Mouse (Mus musculus) embryonic facial prominence, embryonic 14.5 days (tissue): ENCODE results near the gene Lpcat4. TPM values are rescaled to one million over a fixed set of nuclear protein-coding genes. Genes with fewer than 3 reads are reported as not detected.

ENCODE experiments used
- ATAC-seq: fragments of 200-750 bp; cut with Nextera tagmentation; 2 replicates; pipeline ENCODE4 v1.8.0; 2017; ENCODE audit warnings: low read depth, moderate number of reproducible peaks, moderate TSS enrichment
- DNase-seq: peaks from one replicate; pipeline ENCODE4 v3.0.0-alpha.2; 2015; ENCODE audit warnings: low spot score
- H3K27ac ChIP-seq: fragments of 300-500 bp; sonication (generic); replicated peaks from 2 replicates; pipeline ENCODE4 v1.5.1; 2014; ENCODE audit warnings: low read depth, mild to moderate bottlenecking, low read length, moderate library complexity
- H3K27me3 ChIP-seq: fragments of 300-500 bp; sonication (generic); replicated peaks from 2 replicates; pipeline ENCODE4 v1.6.1; 2014; ENCODE audit warnings: low read length; ENCODE audit not compliant: control insufficient read depth, insufficient read depth
- H3K36me3 ChIP-seq: fragments of 300-500 bp; sonication (generic); 2 replicates; pipeline ENCODE4 v1.6.1; 2014; ENCODE audit warnings: low read length, mixed read lengths; ENCODE audit not compliant: control insufficient read depth, insufficient read depth
- H3K4me1 ChIP-seq: fragments of 300-500 bp; sonication (generic); 2 replicates; pipeline ENCODE4 v1.6.1; 2014; ENCODE audit warnings: antibody characterized with exemption, low read length; ENCODE audit not compliant: control insufficient read depth, insufficient read depth
- H3K4me2 ChIP-seq: fragments of 300-500 bp; sonication (generic); 2 replicates; pipeline ENCODE4 v1.6.1; 2014; ENCODE audit warnings: low read depth, mild to moderate bottlenecking, low read length, moderate library complexity, mixed read lengths
- H3K4me3 ChIP-seq: fragments of 300-500 bp; sonication (generic); 2 replicates; pipeline ENCODE4 v1.5.1; 2014; ENCODE audit warnings: low read depth, mild to moderate bottlenecking, low read length
- H3K9ac ChIP-seq: fragments of 300-500 bp; sonication (generic); 2 replicates; pipeline ENCODE4 v1.6.1; 2014; ENCODE audit warnings: low read depth, mild to moderate bottlenecking, low read length, moderate library complexity, mixed read lengths
- H3K9me3 ChIP-seq: fragments of 300-500 bp; sonication (generic); 2 replicates; pipeline ENCODE4 v1.6.1; 2016; ENCODE audit warnings: low read length; ENCODE audit not compliant: control insufficient read depth
- WGBS: fragments of 180-500 bp; shearing (Covaris S2); extraction: QIAGEN DNeasy Blood & Tissue Kit; methylation state at CpG from one replicate; pipeline ENCODE4 v1.1.7; 2014; 5-methylcytosine and 5-hydroxymethylcytosine counted together
- polyA plus RNA-seq: library from polyadenylated mRNA; unstranded; fragments of >200 nt; fragmentation: Nextera tagmentation; extraction: Ambion mirVana; gene quantifications from 2 replicates; pipeline ENCODE4 v1.2.1, GENCODE M21; 2014

Gene Lpcat4
- polyA plus RNA-seq, 1 experiment from 2014 or later, result 17.5 TPM

DNA sequence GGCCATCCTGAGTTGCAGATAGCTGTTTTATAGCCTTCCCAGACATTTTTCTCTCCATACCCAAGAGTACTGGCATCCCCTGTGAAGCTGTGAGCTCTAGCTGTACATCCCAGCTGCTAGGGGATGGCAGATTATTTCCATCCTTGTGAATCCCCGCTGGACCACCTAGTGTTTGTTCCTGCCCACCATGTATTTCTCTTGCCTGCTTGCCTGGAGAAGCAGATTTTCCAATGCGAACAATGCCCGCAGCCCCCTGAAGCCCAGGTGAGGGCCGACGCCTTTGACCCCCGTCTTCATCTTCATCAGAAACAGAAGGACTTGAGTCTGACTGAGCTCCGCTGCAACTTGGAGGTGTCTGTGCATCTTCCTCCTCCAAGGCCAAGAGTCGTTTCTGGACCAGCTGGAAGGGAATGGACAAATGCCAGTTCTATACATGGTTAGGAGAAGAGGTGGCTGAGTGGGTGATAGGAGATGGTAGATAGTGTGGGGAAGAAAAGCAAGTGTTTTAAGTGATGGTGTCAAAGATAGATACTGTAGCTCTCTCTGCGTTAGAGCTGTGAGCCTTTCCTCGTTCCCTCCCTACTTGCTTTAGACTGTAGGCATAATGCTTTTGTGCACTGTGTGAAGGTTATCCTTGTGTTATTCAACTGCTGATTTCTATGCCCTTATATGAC, 10.6 kb downstream of the Lpcat4 start:
- DNase-seq (no peak), ATAC-seq (no peak)
- Histone ChIP-seq H3K27me3 (no peaks in the 10 kb centered on the region), H3K4me1 (no peaks in the 10 kb centered on the region), H3K9ac (no peak overlapping the region), H3K4me2 (no peak overlapping the region), H3K36me3 (0 out of 2 replicates have a peak, but pooled peaks cover 8% of the 10 kb centered on the region), H3K4me3 (no peak overlapping the region), H3K9me3 (no peaks in the 10 kb centered on the region), H3K27ac (no peak overlapping the region)
- WGBS, result 89% methylated on average over 10 of the region's 10 CpGs

- 68% methylated on average over 7 of the region's 7 CpGs for WGBS
- ATAC-seq, result no peak
Observed at GRCm38 (mm10) chr2:112254675-112255515, 15.6 kb downstream of the Lpcat4 start.

GRCm38 (mm10) chr2:112259241-112259962, 20.1 kb downstream of the Lpcat4 start, which contains the start of gene Nutm1:
Nutm1 (minus strand) TSS chr2:112259291.
- no peak within 1 kb of the TSS for H3K27ac ChIP-seq
- H3K27me3 ChIP-seq, result no peaks in the 10 kb centered on the region
- peaks cover 5% of the 10 kb centered on the region for H3K4me1 ChIP-seq
- H3K4me3 ChIP-seq, result no peak within 1 kb of the TSS
- H3K4me2 ChIP-seq, result no peak within 1 kb of the TSS
- no peak within 1 kb of the TSS for H3K9ac ChIP-seq
- H3K9me3 ChIP-seq, result no peaks in the 10 kb centered on the region
- no peak for ATAC-seq
- 0 out of 2 replicates have a peak, but pooled peaks cover 3% of the 10 kb centered on the region for H3K36me3 ChIP-seq
- no peak for DNase-seq
- WGBS, result 71% methylated on average over 10 of the region's 10 CpGs

More at GRCm38 (mm10) chr2:112254675-112255515, 15.6 kb downstream of the Lpcat4 start:
- Histone ChIP-seq H3K4me1 (no peaks in the 10 kb centered on the region), H3K9me3 (no peaks in the 10 kb centered on the region), H3K27ac (no peak overlapping the region), H3K27me3 (no peaks in the 10 kb centered on the region), H3K9ac (no peak overlapping the region), H3K4me2 (no peak overlapping the region), H3K4me3 (no peak overlapping the region), H3K36me3 (no peaks in the 10 kb centered on the region)
- no peak for DNase-seq

GRCm38 (mm10) chr2:112261748-112262653, 22.7 kb downstream of the Lpcat4 start, which contains the start of gene Nop10:
Nop10 (plus strand) TSS chr2:112261926.
- peak; percentile 45 for ATAC-seq
- Histone ChIP-seq H3K9me3 (no peaks in the 10 kb centered on the region), H3K4me3 (peak within 1 kb of the TSS; percentile 75), H3K27ac (peak within 1 kb of the TSS; percentile 67), H3K4me1 (peaks cover 13% of the 10 kb centered on the region), H3K4me2 (peak within 1 kb of the TSS; percentile 68), H3K27me3 (no peaks in the 10 kb centered on the region), H3K36me3 (0 out of 2 replicates have a peak, but pooled peaks cover 3% of the 10 kb centered on the region), H3K9ac (peak within 1 kb of the TSS; percentile 73)
- WGBS, result under 1% methylated on average over 36 of the region's 36 CpGs
- peak; percentile 95 for DNase-seq

GRCm38 (mm10) chr2:112262779-112263295, 23.6 kb downstream of the Lpcat4 start:
- Histone ChIP-seq H3K36me3 (0 out of 2 replicates have a peak, but pooled peaks cover 3% of the 10 kb centered on the region), H3K4me3 (peak overlapping the region; percentile 75), H3K4me2 (peak overlapping the region; percentile 68), H3K9ac (peak overlapping the region; percentile 73), H3K27ac (no peak overlapping the region), H3K27me3 (no peaks in the 10 kb centered on the region), H3K4me1 (peaks cover 16% of the 10 kb centered on the region), H3K9me3 (no peaks in the 10 kb centered on the region)
- ATAC-seq (no peak), DNase-seq (no peak)
- 30% methylated on average over 4 of the region's 4 CpGs for WGBS

GRCm38 (mm10) chr2:112264364-112264763, 25.1 kb downstream of the Lpcat4 start:
- ATAC-seq, result no peak
- no peaks in the 10 kb centered on the region for H3K27me3 ChIP-seq
- H3K4me1 ChIP-seq, result peaks cover 18% of the 10 kb centered on the region
- no peak overlapping the region for H3K4me3 ChIP-seq
- H3K9me3 ChIP-seq, result no peaks in the 10 kb centered on the region
- 77% methylated on average over 4 of the region's 4 CpGs for WGBS
- 0 out of 2 replicates have a peak, but pooled peaks cover 3% of the 10 kb centered on the region for H3K36me3 ChIP-seq
- H3K4me2 ChIP-seq, result no peak overlapping the region
- DNase-seq, result no peak
- no peak overlapping the region for H3K27ac ChIP-seq
- no peak overlapping the region for H3K9ac ChIP-seq

DNA sequence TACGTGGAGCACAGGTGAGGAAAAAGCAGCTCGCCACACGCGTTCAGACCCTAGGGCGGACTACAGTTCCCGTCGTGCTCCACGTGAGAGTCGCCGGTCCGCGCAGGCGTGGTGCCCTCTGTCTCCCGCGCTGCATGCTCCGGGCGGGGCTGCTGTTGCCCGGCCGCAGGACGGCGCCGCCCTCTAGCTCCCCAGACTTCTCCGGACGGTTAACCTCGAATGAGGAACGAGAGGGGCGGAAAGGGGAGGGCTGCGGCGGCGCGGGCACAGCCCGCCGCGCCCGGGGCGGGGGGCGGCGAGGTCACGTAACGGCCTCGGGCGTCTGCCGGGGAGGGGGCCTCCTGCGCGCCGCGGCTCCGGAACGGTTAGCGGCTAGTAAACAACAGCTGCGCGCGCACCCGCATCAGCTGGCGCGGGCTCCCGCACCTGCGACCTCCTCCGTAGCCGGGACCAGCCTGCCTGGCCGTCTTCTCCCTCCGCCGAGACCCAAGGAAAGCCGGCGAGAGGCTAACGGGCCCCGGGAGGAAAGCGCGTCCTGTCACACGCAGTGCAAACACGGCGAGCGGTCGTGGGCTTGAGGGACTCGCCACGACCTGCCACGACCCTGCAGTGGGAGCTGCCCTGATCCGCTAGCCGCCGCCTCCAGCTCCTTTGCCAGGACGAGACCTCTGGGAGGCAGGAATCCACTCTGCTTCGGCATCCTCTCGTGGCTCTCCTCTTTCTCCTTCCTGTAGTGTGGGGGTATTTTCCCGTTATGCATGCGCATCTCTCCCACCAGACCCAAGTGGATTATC, 26.4 kb downstream of the Lpcat4 start, which contains the start of gene Slc12a6:
Gene Slc12a6 (plus strand): TSS at position 378 of the 794 bp plus-strand sequence.
- Histone ChIP-seq H3K27me3 (no peaks in the 10 kb centered on the region), H3K4me2 (peak within 1 kb of the TSS; percentile 65), H3K27ac (peak within 1 kb of the TSS; percentile 85), H3K36me3 (0 out of 2 replicates have a peak, but pooled peaks cover 3% of the 10 kb centered on the region), H3K4me3 (peak within 1 kb of the TSS; percentile 81), H3K9ac (peak within 1 kb of the TSS; percentile 84), H3K4me1 (peaks cover 18% of the 10 kb centered on the region), H3K9me3 (no peaks in the 10 kb centered on the region)
- peak; percentile 95 for DNase-seq
- ATAC-seq, result peak; percentile 97
- under 1% methylated on average over 44 of the region's 85 CpGs for WGBS
